ENCODE assay signal across 23 mouse cellular contexts in genomic region chr4:108434221-108434620, GRCm38 (mm10). TPM values are rescaled to one million over a fixed set of nuclear protein-coding genes. Genes with fewer than 3 reads are reported as not detected.
DNase-seq lines count a peak whose midpoint lies in the region; ATAC-seq lines count a peak whose summit lies in the region.
"Had no signal": no experiment of that assay in that cellular context is flagged by ENCODE, and none has a peak within 500 bp of the region (broad histone marks: within the 10 kb centered on the region; RNA-seq: fewer than 3 reads in every experiment).

No protein-coding gene starts in this region.

- H3K4me3 ChIP-seq in forebrain, embryonic 10.5 days = no peak overlapping the region
- H3K4me3 ChIP-seq in forebrain, embryonic 15.5 days = no peak overlapping the region
- H3K4me3 ChIP-seq in embryonic facial prominence, embryonic 11.5 days (ENCODE audit: low read depth, low read length) = no peak overlapping the region
- H3K4me3 ChIP-seq in limb, embryonic 13.5 days = no peak overlapping the region
- H3K4me3 ChIP-seq: embryonic facial prominence, embryonic 15.5 days; gastrocnemius, adult 2 months; hindbrain, embryonic 10.5 days; megakaryocyte, embryonic 14.5 days had no signal

- peaks cover 62% of the 10 kb centered on the region for H3K4me1 ChIP-seq in forebrain, embryonic 10.5 days
- H3K4me1 ChIP-seq in forebrain, embryonic 15.5 days = peaks cover 14% of the 10 kb centered on the region
- H3K4me1 ChIP-seq in embryonic facial prominence, embryonic 11.5 days (ENCODE audit: control insufficient read depth, insufficient read depth, low read length) = peaks cover 16% of the 10 kb centered on the region
- peaks cover 59% of the 10 kb centered on the region for H3K4me1 ChIP-seq in limb, embryonic 13.5 days

- no peaks in the 10 kb centered on the region for H3K27me3 ChIP-seq in forebrain, embryonic 10.5 days (ENCODE audit: poor library complexity, severe bottlenecking)
- no peaks in the 10 kb centered on the region for H3K27me3 ChIP-seq in forebrain, embryonic 15.5 days
- H3K27me3 ChIP-seq in embryonic facial prominence, embryonic 11.5 days (ENCODE audit: control insufficient read depth, insufficient read depth, low read length) = no peaks in the 10 kb centered on the region
- H3K27me3 ChIP-seq in limb, embryonic 13.5 days = no peaks in the 10 kb centered on the region
- H3K27me3 ChIP-seq: embryonic facial prominence, embryonic 15.5 days had no signal

- H3K4me2 ChIP-seq in forebrain, embryonic 15.5 days (replicated peaks) = no peak overlapping the region
- H3K4me2 ChIP-seq in embryonic facial prominence, embryonic 11.5 days (ENCODE audit: low read depth, low read length) = no peak overlapping the region
- peak overlapping the region; percentile 41; the same call in 1 of the 2 replicates for H3K4me2 ChIP-seq in limb, embryonic 13.5 days (replicated peaks)
- H3K4me2 ChIP-seq: embryonic facial prominence, embryonic 15.5 days; liver, embryonic 11.5 days had no signal

- ATAC-seq in forebrain, embryonic 15.5 days (replicated peaks) = no peak
- ATAC-seq in embryonic facial prominence, embryonic 11.5 days (replicated peaks; ENCODE audit: insufficient number of reproducible peaks, low FRiP score, low TSS enrichment, low read depth) = no peak
- no peak for ATAC-seq in limb, embryonic 13.5 days (ENCODE audit: low FRiP score, low read depth)

- H3K27ac ChIP-seq in forebrain, embryonic 10.5 days = peak overlapping the region; percentile 91
- H3K27ac ChIP-seq in forebrain, embryonic 15.5 days (replicated peaks) = no peak overlapping the region
- peak overlapping the region; percentile 78 for H3K27ac ChIP-seq in embryonic facial prominence, embryonic 11.5 days (replicated peaks; ENCODE audit: low read depth, low read length)
- H3K27ac ChIP-seq in limb, embryonic 13.5 days = peak overlapping the region; percentile 91
- H3K27ac ChIP-seq: embryonic facial prominence, embryonic 15.5 days; gastrocnemius, adult 2 months had no signal

- H3K36me3 ChIP-seq in forebrain, embryonic 10.5 days (replicated peaks) = no peaks in the 10 kb centered on the region
- no peaks in the 10 kb centered on the region for H3K36me3 ChIP-seq in forebrain, embryonic 15.5 days
- H3K36me3 ChIP-seq in embryonic facial prominence, embryonic 11.5 days (replicated peaks; ENCODE audit: control insufficient read depth, insufficient read depth, low read depth, low read length) = no peaks in the 10 kb centered on the region
- H3K36me3 ChIP-seq in limb, embryonic 13.5 days = no peaks in the 10 kb centered on the region
- H3K36me3 ChIP-seq: embryonic facial prominence, embryonic 15.5 days; hindbrain, embryonic 10.5 days had no signal

- WGBS in forebrain, embryonic 10.5 days = 83% methylated on average over 4 of the region's 4 CpGs
- 87% methylated on average over 4 of the region's 4 CpGs for WGBS in forebrain, embryonic 15.5 days
- WGBS in embryonic facial prominence, embryonic 11.5 days = 63% methylated on average over 4 of the region's 4 CpGs
- 33% methylated on average over 4 of the region's 4 CpGs for WGBS in limb, embryonic 13.5 days

- H3K9me3 ChIP-seq in forebrain, embryonic 10.5 days = no peaks in the 10 kb centered on the region
- H3K9me3 ChIP-seq in forebrain, embryonic 15.5 days = no peaks in the 10 kb centered on the region
- H3K9me3 ChIP-seq in embryonic facial prominence, embryonic 11.5 days (replicated peaks; ENCODE audit: control insufficient read depth, low read length) = no peaks in the 10 kb centered on the region
- no peaks in the 10 kb centered on the region for H3K9me3 ChIP-seq in limb, embryonic 13.5 days
- H3K9me3 ChIP-seq: embryonic facial prominence, embryonic 15.5 days; hindbrain, embryonic 10.5 days; megakaryocyte, embryonic 14.5 days had no signal

- no peak for DNase-seq in forebrain, embryonic 10.5 days (ENCODE audit: extremely low spot score, low spot score)
- peak; percentile 24 for DNase-seq in 416B (ENCODE audit: low read depth)
- no peak for DNase-seq in embryonic facial prominence, embryonic 11.5 days (ENCODE audit: low spot score)
- DNase-seq in gastrocnemius, postnatal 25 days = no peak
- DNase-seq in right cerebral cortex, postnatal 10 days (ENCODE audit: low spot score in 2 of 2) = no peak
- DNase-seq in natural killer cell, adult 2 months (ENCODE audit: low spot score in 2 of 2) = no peak
- DNase-seq: cerebellum, adult 8-10 months; gastrocnemius, adult 2 months; lung, adult 2 months; retina, postnatal 1 day; right cerebral cortex, postnatal 4 days had no signal

- H3K9ac ChIP-seq in forebrain, embryonic 15.5 days (replicated peaks) = no peak overlapping the region
- H3K9ac ChIP-seq in embryonic facial prominence, embryonic 11.5 days (replicated peaks; ENCODE audit: low read length) = no peak overlapping the region; the same call in 1 of the 2 replicates
- H3K9ac ChIP-seq in limb, embryonic 13.5 days = no peak overlapping the region
- H3K9ac ChIP-seq: embryonic facial prominence, embryonic 15.5 days had no signal

RNA-seq across cellular contexts. Expression of gene Tut4, which starts 25.0 kb away (rescaled TPM):
- 83.3 and 85.1 TPM in 2 replicates for polyA plus RNA-seq in forebrain, embryonic 10.5 days (2016; fragmentation: Nextera tagmentation; extraction: Ambion mirVana)
- 75.7 and 77.1 TPM in 2 replicates for polyA plus RNA-seq in forebrain, embryonic 15.5 days (2015; fragmentation: Nextera tagmentation; extraction: Ambion mirVana)
- 94.6 and 110 TPM in 2 replicates for polyA plus RNA-seq in embryonic facial prominence, embryonic 11.5 days (2014; fragmentation: Nextera tagmentation; extraction: Ambion mirVana)
- polyA plus RNA-seq in limb, embryonic 13.5 days (2015; fragmentation: Nextera tagmentation; extraction: Ambion mirVana) = 113 and 124 TPM in 2 replicates
- total RNA-seq in gastrocnemius, postnatal 25 days (2021) = 10 to 100 TPM; 10.8 to 14.8 TPM

RNA-seq across cellular contexts. Expression of gene Gpx7, which starts 27.5 kb away (rescaled TPM):
- 30.5 and 34.8 TPM in 2 replicates for polyA plus RNA-seq in forebrain, embryonic 10.5 days (2016; fragmentation: Nextera tagmentation; extraction: Ambion mirVana)
- polyA plus RNA-seq in forebrain, embryonic 15.5 days (2015; fragmentation: Nextera tagmentation; extraction: Ambion mirVana) = 25.3 and 28.2 TPM in 2 replicates
- polyA plus RNA-seq in embryonic facial prominence, embryonic 11.5 days (2014; fragmentation: Nextera tagmentation; extraction: Ambion mirVana) = 44.9 and 46.4 TPM in 2 replicates
- polyA plus RNA-seq in limb, embryonic 13.5 days (2015; fragmentation: Nextera tagmentation; extraction: Ambion mirVana) = 88.5 and 89.8 TPM in 2 replicates
- total RNA-seq in gastrocnemius, postnatal 25 days (2021) = 1 to 10 TPM; 7.0 to 7.9 TPM

RNA-seq across cellular contexts. Expression of gene Shisal2a, which starts 51.1 kb away (rescaled TPM):
- 1.7 and 1.8 TPM in 2 replicates for polyA plus RNA-seq in forebrain, embryonic 10.5 days (2016; fragmentation: Nextera tagmentation; extraction: Ambion mirVana)
- 0.79 and 1.7 TPM in 2 replicates for polyA plus RNA-seq in forebrain, embryonic 15.5 days (2015; fragmentation: Nextera tagmentation; extraction: Ambion mirVana)
- polyA plus RNA-seq in embryonic facial prominence, embryonic 11.5 days (2014; fragmentation: Nextera tagmentation; extraction: Ambion mirVana) = 8.5 and 10.2 TPM in 2 replicates
- polyA plus RNA-seq in limb, embryonic 13.5 days (2015; fragmentation: Nextera tagmentation; extraction: Ambion mirVana) = 7.0 and 7.4 TPM in 2 replicates
- not detected for total RNA-seq in gastrocnemius, postnatal 25 days (2021)
- total RNA-seq: gastrocnemius, adult 2 months; granulocyte monocyte progenitor cell, adult 5-6 weeks; layer of hippocampus, postnatal 10 days; left cerebral cortex, postnatal 10 days had no signal
- polyA plus RNA-seq: inflammation-experienced regulatory T-cells, adult 6 months; large intestine, adult 2 months; thymus, postnatal 0 days had no signal
